Mouse (Mus musculus) spleen, adult 2 months (tissue): Measurements from ENCODE around the gene Tcp1. TPM values are rescaled to one million over a fixed set of nuclear protein-coding genes. Genes with fewer than 3 reads are reported as not detected.
A peak's percentile ranks its signal among the peaks of the same experiment; 100 is the strongest.
"Not testable (repeated sequence)": the region's sequence is repeated elsewhere in the genome, so short reads cannot be mapped to it uniquely, and the experiment has no call there.

Experiments
- DNase-seq, 2 experiments: peaks; one replicate each; pipeline versions ENCODE4 v3.0.0 to v3.0.0-alpha.2; 2012 to 2021; ENCODE audit warnings: low spot score in 2 of 2, low read depth in 1 of 2
- H3K27ac ChIP-seq: fragments of 200-500 bp; 2 replicates; pipeline ENCODE4 v1.5.1; 2012; ENCODE audit warnings: low read length, inconsistent platforms; ENCODE audit not compliant: insufficient read depth
- H3K27me3 ChIP-seq: fragments of 200-500 bp; 2 replicates; pipeline ENCODE4 v1.6.1; 2012; ENCODE audit warnings: mild to moderate bottlenecking, moderate library complexity, low read length, inconsistent platforms; ENCODE audit not compliant: control insufficient read depth, insufficient read depth
- H3K36me3 ChIP-seq: fragments of 200-500 bp; 2 replicates; pipeline ENCODE4 v1.6.1; 2012; ENCODE audit warnings: mild to moderate bottlenecking, low read length, inconsistent platforms; ENCODE audit not compliant: control insufficient read depth, insufficient read depth
- H3K4me1 ChIP-seq: fragments of 200-500 bp; 2 replicates; pipeline ENCODE4 v1.6.1; 2011; ENCODE audit warnings: inconsistent platforms; ENCODE audit not compliant: control insufficient read depth, insufficient read depth, insufficient read length
- H3K4me3 ChIP-seq: fragments of 200-500 bp; 2 replicates; pipeline ENCODE4 v1.5.1; 2011; ENCODE audit warnings: mild to moderate bottlenecking, inconsistent platforms; ENCODE audit not compliant: insufficient read depth, insufficient read length; ENCODE audit errors: extremely low read depth
- CTCF ChIP-seq: fragments of 200-500 bp; IDR thresholded peaks from 2 replicates; pipeline ENCODE4 v1.5.1; 2011; ENCODE audit warnings: mild to moderate bottlenecking, inconsistent platforms; ENCODE audit not compliant: insufficient read depth, insufficient read length, insufficient replicate concordance; ENCODE audit errors: extremely low read depth
- POLR2A ChIP-seq: fragments of 200-500 bp; IDR thresholded peaks from 2 replicates; pipeline ENCODE4 v1.6.1; 2011; ENCODE audit warnings: low read depth, low read length, inconsistent platforms
- WGBS: fragments of 180-500 bp; shearing (Covaris S2); methylation state at CpG from one replicate; pipeline ENCODE4 v1.1.7; 2018; 5-methylcytosine and 5-hydroxymethylcytosine counted together
- polyA plus RNA-seq: library from polyadenylated mRNA; depleted of rRNA; stranded (reverse); fragments of >200 nt; gene quantifications from 2 replicates; pipeline ENCODE4 v1.2.3, GENCODE M21; 2012

Tcp1 gene
- polyA plus RNA-seq, 1 experiment, result 32.9 TPM

DNA sequence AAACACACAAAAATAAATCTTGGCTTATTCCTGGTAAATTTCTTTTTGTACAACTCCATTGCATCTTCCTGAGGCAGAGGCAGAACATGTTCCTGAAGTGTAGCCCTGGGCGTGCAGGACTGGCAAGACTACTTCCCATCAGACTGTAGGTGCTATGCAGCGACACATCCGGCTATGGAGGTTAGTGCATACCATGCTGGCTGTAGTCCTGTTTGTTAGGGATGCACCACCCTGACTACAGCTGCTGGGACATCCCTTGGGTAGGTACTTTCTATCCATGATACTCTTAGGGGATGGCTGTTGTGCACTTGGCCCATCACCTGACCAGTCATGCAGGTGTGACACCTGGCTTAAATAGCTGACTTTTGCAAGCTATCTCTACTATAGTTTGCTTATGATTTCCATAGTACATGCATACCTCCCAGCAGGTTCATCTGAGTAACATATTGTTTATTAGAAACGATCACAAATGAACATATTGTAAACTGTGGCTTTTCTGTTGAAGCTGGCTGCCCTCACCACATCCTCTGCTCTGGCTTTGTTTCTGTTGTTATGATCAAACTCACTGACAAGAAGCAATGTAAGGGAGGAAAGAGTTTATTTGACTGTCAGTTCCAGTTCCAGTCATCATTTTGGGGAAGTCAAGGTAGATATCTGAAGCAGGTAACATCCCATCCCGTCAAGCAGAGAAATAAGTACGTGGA is 27.1 kb downstream of the Tcp1 start:
- Histone ChIP-seq H3K36me3 (peaks cover 6% of the 10 kb centered on the region), H3K27ac (no peak overlapping the region), H3K27me3 (no peaks in the 10 kb centered on the region), H3K4me1 (no peaks in the 10 kb centered on the region; the same call in 1 of the 2 replicates), H3K4me3 (no peak overlapping the region)
- DNase-seq, result no peak
- WGBS, result 91% methylated on average over 6 of the region's 6 CpGs
- TF ChIP-seq CTCF (no peak), POLR2A (no peak)

DNA sequence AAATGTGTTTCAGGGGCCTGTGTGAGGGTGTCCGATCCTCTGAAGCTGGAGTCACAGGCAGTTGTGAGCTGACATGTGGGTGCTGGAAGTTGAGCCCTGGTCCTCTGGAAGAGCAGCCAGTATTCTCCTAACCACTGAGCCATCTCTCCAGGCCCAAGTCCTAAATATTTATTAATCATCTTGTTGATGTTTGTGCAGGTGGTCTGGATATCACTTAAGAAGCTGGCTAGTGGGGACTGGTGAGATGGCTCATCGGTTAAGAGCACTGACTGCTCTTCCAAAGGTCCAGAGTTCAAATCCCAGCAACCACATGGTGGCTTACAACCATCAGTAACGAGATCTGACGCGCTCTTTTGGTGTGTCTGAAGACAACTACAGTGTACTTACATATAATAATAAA is 34.2 kb downstream of the Tcp1 start:
- TF ChIP-seq CTCF, result no peak
- H3K27ac ChIP-seq, result no peak overlapping the region
- 92% methylated on average over 5 of the region's 5 CpGs for WGBS
- no peak overlapping the region for H3K4me3 ChIP-seq
- peaks cover 9% of the 10 kb centered on the region for H3K36me3 ChIP-seq
- H3K27me3 ChIP-seq, result no peaks in the 10 kb centered on the region
- no peaks in the 10 kb centered on the region for H3K4me1 ChIP-seq
- no peak for DNase-seq

DNA sequence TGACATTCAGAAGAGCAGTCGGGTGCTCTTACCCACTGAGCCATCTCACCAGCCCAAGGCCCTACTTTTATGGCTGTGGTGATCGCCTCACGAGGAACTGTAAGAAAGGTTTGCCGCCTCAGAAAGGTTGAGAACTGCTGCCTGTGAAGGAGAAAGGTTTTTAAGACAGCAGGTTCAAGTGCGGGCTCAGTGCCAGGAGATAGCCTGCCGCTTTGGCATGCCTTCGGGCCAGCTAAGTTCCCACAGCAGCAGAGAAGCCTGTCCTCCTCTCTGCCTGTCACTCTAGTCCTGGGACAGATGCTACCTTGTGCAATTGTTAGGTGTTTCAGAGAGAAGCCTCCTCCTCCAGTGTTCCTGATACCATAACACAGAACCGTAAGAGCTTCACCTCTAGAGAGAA is 41.2 kb downstream of the Tcp1 start:
- no peak for TF ChIP-seq POLR2A
- H3K36me3 ChIP-seq, result peaks cover 1% of the 10 kb centered on the region; the same call in 1 of the 2 replicates
- H3K27ac ChIP-seq, result no peak overlapping the region
- no peak for DNase-seq
- H3K27me3 ChIP-seq, result no peaks in the 10 kb centered on the region
- WGBS, result 92% methylated on average over 8 of the region's 8 CpGs
- H3K4me3 ChIP-seq, result no peak overlapping the region
- H3K4me1 ChIP-seq, result no peaks in the 10 kb centered on the region

DNA sequence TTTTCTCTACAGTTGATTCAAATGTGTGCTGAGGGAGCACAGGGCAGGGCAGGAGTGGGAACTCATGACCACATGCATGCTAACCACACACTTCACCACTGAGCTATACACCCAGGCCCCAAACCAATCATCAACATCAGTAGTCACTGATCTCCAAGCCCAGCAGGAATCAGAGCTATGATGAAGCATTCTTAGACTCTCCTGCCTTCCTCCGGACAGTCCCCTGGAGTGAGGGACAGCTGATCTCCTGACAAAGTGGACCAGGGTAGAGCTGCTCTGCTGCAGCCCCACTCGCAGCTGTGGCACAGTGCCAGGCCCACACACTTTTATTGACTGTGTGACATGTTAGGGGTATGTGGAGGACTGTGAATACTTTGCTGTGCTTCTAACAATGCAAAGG is 43.9 kb downstream of the Tcp1 start:
- 64% methylated on average over 1 of the region's 2 CpGs for WGBS
- not testable (repeated sequence) for H3K36me3 ChIP-seq, H3K27ac ChIP-seq

DNA sequence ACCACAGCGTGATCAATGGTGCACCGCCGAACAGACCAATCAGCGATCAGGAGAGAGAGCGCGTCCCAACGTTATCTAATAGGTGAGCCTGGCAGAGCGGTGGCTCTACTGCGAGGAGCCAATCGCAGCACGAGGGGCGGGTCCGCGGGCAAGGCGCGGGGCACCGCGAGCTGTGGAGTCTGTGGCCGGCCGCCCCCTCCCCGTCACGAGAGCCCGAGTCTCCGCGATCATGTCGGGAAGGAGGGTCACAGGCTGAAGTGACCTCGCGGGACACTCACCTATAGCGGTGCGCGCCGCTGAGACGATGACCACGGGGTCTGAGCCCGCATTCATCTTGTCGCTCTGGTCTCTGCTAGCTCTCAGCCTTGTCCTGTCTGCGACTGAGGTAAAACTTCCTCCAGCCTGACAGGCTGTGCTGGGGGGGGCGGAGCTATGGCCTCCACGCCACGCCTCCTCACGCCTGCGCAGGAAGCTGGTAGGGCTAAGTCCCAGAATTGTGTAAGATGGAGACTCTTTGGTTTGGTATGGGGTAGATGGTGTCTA is 44.9 kb downstream of the Tcp1 start, which contains the start of gene Acat2:
Gene Acat2 (minus strand): TSS at position 417 of the 543 bp plus-strand sequence.
- Histone ChIP-seq H3K27me3 (no peaks in the 10 kb centered on the region), H3K27ac (peak within 1 kb of the TSS; percentile 82), H3K36me3 (no peaks in the 10 kb centered on the region), H3K4me3 (peak within 1 kb of the TSS; percentile 84), H3K4me1 (no peaks in the 10 kb centered on the region)
- WGBS, result under 1% methylated on average over 42 of the region's 42 CpGs
- peak; percentile 89 to 94 for DNase-seq
- TF ChIP-seq CTCF (no peak), POLR2A (peak; percentile 95)

More for the DNA sequence above, 43.9 kb downstream of the Tcp1 start:
- DNase-seq, H3K4me1 ChIP-seq, H3K27me3 ChIP-seq, H3K4me3 ChIP-seq: not testable (repeated sequence)

DNA sequence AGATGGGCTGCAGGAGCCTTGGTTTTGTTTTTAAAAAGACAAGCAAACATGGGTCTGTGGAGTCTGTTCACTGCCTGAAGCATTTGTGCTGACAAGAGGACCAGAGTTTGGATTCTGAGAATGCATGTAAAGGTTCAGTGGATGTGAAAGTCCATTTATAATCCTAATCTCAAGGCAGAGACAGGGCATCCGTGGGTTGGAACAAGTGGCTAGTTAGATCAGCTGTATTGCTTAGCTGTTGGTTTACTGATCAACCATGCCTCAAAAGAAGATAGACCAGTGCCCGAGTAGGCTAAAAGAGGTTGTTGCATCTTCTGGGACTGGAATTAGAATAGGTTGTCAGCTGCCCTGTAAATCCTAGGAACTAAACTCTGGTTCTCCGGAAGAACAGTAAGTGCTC is 48.0 kb downstream of the Tcp1 start:
- DNase-seq, result no peak
- Histone ChIP-seq H3K4me1 (no peaks in the 10 kb centered on the region), H3K36me3 (peaks cover 5% of the 10 kb centered on the region), H3K27me3 (no peaks in the 10 kb centered on the region), H3K27ac (no peak overlapping the region), H3K4me3 (no peak overlapping the region)
- TF ChIP-seq POLR2A (no peak), CTCF (no peak)
- 92% methylated on average over 3 of the region's 3 CpGs for WGBS

DNA sequence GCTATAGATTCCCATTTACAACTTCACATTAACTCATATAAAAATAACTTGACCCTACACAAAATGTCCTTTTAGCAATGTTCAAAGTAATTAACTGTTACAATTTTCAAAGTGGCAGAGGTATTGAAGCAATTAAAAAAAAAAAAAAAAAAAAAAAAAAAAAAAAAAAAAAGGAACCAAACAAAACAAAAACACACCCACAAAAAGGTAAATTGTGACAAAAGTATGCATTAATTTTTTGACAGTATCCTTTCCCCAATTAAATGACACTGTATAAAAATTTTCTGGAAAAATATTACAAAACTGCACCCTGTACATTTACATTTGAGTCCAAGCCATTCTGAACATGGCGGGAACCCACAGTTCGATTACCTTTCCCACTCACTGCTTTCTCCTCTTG is 51.7 kb downstream of the Tcp1 start:
- Histone ChIP-seq H3K27me3 (no peaks in the 10 kb centered on the region), H3K36me3 (peaks cover 13% of the 10 kb centered on the region), H3K4me3 (no peak overlapping the region), H3K4me1 (no peaks in the 10 kb centered on the region), H3K27ac (no peak overlapping the region)
- TF ChIP-seq POLR2A (no peak), CTCF (no peak)
- DNase-seq, result no peak
- 92% methylated on average over 2 of the region's 2 CpGs for WGBS
